Mouse (Mus musculus) lung, embryonic 14.5 days (tissue): ENCODE measurements at regions not wholly inside any gene's neighbourhood (a gene's known extent, or its start where the extent isn't known, plus 50 kb on each side); places are given as distances from the start of the nearest gene placed in this dataset.

ENCODE experiments used
- ATAC-seq: fragments of 200-750 bp; cut with Nextera tagmentation; 2 replicates; pipeline ENCODE4 v1.8.0; 2017; ENCODE audit warnings: mild to moderate bottlenecking, moderate TSS enrichment, moderate library complexity; ENCODE audit not compliant: insufficient read depth
- DNase-seq: peaks from one replicate; pipeline ENCODE4 v3.0.0-alpha.2; 2015
- H3K27ac ChIP-seq: fragments of 300-500 bp; sonication (generic); 2 replicates; pipeline ENCODE4 v1.5.1; 2014; ENCODE audit warnings: low read depth, mild to moderate bottlenecking, moderate library complexity
- H3K27me3 ChIP-seq: fragments of 300-500 bp; sonication (generic); 2 replicates; pipeline ENCODE4 v1.6.1; 2014; ENCODE audit warnings: low read length, control low read depth; ENCODE audit not compliant: insufficient read depth
- H3K36me3 ChIP-seq: fragments of 300-500 bp; sonication (generic); 2 replicates; pipeline ENCODE4 v1.6.1; 2014; ENCODE audit warnings: control low read depth; ENCODE audit not compliant: insufficient read depth
- H3K4me1 ChIP-seq: fragments of 300-500 bp; sonication (generic); 2 replicates; pipeline ENCODE4 v1.6.1; 2014; ENCODE audit warnings: antibody characterized with exemption, control low read depth; ENCODE audit not compliant: insufficient read depth
- H3K4me2 ChIP-seq: fragments of 300-500 bp; sonication (generic); 2 replicates; pipeline ENCODE4 v1.6.1; 2014; ENCODE audit warnings: mild to moderate bottlenecking
- H3K4me3 ChIP-seq: fragments of 300-500 bp; sonication (generic); 2 replicates; pipeline ENCODE4 v1.5.1; 2014; ENCODE audit warnings: low read depth, low read length
- H3K9ac ChIP-seq: fragments of 300-500 bp; sonication (generic); 2 replicates; pipeline ENCODE4 v1.6.1; 2014
- H3K9me3 ChIP-seq: fragments of 300-500 bp; sonication (generic); 2 replicates; pipeline ENCODE4 v1.6.1; 2016; ENCODE audit warnings: low read depth, low read length, control low read depth
- CTCF ChIP-seq: IDR thresholded peaks from 2 replicates; pipeline ENCODE4 v1.5.1; 2016; ENCODE audit warnings: antibody characterized with exemption, low read depth
- WGBS: fragments of 180-500 bp; shearing (Covaris S2); extraction: QIAGEN DNeasy Blood & Tissue Kit; methylation state at CpG from one replicate; pipeline ENCODE4 v1.1.7; 2014; 5-methylcytosine and 5-hydroxymethylcytosine counted together

DNA sequence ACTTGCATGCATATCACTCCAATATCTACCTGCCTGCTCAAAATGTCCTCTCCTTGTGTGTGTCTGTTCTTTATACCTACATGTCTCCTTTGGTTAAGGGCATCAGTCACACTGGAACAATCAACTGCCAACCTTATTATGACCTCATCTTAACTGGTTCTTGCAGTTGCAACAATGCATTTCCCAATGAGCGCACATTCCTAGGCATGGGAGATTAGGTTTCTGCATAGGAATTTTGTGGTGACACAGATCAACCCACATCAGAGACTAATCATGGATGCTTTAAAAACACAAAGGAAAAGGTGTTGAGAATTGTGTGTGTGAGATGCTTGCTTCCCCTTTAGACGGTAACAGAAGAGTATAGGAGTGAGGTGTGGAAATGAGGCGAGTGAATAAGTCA lies 171.3 kb upstream of the Nectin3 start:
- Histone ChIP-seq H3K4me1 (no peaks in the 10 kb centered on the region), H3K4me3 (no peak overlapping the region), H3K36me3 (no peaks in the 10 kb centered on the region), H3K27me3 (no peaks in the 10 kb centered on the region), H3K9ac (no peak overlapping the region), H3K4me2 (no peak overlapping the region), H3K27ac (no peak overlapping the region), H3K9me3 (no peaks in the 10 kb centered on the region)
- no peak for DNase-seq
- WGBS: 89% methylated on average over 3 of the region's 3 CpGs
- no peak for ATAC-seq
- no peak for TF ChIP-seq CTCF

DNA sequence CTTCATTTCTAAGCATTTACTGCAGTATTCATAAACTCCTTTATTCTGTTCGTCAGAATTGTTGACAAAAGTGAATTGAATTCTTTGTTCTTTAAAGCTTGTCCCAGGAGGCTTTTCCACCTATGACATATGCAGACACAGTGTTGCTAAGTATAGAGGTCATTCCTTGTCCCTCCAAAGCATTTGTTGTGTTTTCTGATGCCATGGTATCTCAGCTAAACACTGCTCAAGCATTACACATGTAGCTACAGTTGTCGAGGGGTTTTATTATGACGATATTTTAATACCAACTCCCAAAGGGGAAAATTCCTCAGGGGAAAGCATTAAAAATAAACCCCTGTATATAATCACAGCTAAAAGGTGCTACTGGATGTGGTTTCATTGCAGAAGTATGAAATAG lies 167.2 kb upstream of the Nectin3 start:
- Histone ChIP-seq H3K9me3 (no peaks in the 10 kb centered on the region), H3K36me3 (no peaks in the 10 kb centered on the region), H3K9ac (no peak overlapping the region), H3K27ac (no peak overlapping the region), H3K4me2 (no peak overlapping the region), H3K4me1 (no peaks in the 10 kb centered on the region), H3K4me3 (no peak overlapping the region), H3K27me3 (no peaks in the 10 kb centered on the region)
- 76% methylated on average over 3 of the region's 3 CpGs for WGBS
- DNase-seq (no peak), ATAC-seq (no peak)
- no peak for TF ChIP-seq CTCF

DNA sequence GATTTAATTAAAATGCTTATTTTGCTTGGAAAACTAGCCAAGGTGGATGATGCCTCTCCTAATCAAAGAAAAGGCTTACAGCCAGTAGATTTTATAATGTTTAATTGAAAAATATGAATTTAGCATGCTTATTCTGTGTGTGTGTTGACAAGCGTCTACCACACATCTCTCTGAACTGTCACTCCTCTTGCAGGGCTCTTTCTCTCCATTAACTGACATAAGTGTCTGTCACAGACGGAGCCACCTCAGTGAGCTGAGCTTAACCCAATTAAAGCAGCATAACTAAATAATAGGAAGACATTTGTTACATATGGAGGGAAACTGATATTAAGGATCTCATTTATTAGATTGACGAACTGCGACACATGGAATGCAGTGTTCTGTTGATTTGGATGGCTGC lies 164.7 kb upstream of the Nectin3 start:
- H3K36me3 ChIP-seq: no peaks in the 10 kb centered on the region
- WGBS: 82% methylated on average over 4 of the region's 4 CpGs
- no peak overlapping the region for H3K4me3 ChIP-seq
- no peaks in the 10 kb centered on the region for H3K27me3 ChIP-seq
- no peak for DNase-seq
- H3K4me1 ChIP-seq: no peaks in the 10 kb centered on the region
- no peak for TF ChIP-seq CTCF
- H3K9ac ChIP-seq: no peak overlapping the region
- H3K27ac ChIP-seq: no peak overlapping the region
- H3K9me3 ChIP-seq: no peaks in the 10 kb centered on the region
- no peak for ATAC-seq
- H3K4me2 ChIP-seq: no peak overlapping the region

DNA sequence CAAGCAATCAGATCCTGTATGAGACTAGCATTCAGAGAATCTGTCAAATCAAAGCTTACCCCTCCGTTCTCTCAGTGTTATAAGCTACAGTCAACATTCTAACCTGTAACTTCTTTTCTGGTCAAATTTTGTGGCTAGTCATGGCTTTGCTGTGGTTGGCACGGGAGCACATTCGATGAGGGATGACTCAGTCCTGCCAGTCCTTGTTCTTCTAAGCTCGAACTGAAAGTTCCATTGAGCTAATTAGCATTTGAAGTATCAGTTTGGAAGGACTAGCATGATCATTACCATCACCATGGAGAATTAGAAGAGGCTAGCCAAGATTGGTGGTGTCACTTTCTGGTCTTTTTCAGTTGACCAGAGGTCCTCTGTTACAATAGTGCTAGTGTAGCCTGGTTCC lies 156.7 kb upstream of the Nectin3 start:
- H3K4me1 ChIP-seq: no peaks in the 10 kb centered on the region
- H3K4me3 ChIP-seq: no peak overlapping the region
- ATAC-seq (no peak), DNase-seq (no peak)
- H3K9ac ChIP-seq: no peak overlapping the region
- no peak overlapping the region for H3K4me2 ChIP-seq
- 84% methylated on average over 4 of the region's 4 CpGs for WGBS
- no peaks in the 10 kb centered on the region for H3K36me3 ChIP-seq
- H3K9me3 ChIP-seq: no peaks in the 10 kb centered on the region
- H3K27ac ChIP-seq: no peak overlapping the region
- H3K27me3 ChIP-seq: no peaks in the 10 kb centered on the region
- TF ChIP-seq CTCF: no peak

DNA sequence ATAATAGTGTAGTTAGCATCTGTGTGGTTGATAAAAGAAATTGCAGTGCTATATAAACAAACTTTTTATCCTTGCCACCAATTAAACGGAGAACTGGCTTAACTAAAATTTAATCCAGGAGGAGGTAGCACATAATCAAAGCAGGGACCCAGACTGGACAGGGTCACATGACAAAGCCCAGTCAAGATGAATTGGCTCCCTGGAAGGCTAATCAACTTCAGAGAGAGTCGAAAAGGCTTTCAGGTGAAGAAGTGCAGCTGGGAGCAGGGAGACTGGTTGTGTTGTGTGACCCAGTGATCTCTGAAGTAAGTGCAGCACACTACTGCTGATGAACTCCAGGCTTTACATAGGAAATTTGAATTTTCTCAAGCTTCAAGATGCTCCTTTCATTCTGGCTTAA lies 127.5 kb upstream of the Nectin3 start:
- ATAC-seq: no peak
- H3K27ac ChIP-seq: no peak overlapping the region

DNA sequence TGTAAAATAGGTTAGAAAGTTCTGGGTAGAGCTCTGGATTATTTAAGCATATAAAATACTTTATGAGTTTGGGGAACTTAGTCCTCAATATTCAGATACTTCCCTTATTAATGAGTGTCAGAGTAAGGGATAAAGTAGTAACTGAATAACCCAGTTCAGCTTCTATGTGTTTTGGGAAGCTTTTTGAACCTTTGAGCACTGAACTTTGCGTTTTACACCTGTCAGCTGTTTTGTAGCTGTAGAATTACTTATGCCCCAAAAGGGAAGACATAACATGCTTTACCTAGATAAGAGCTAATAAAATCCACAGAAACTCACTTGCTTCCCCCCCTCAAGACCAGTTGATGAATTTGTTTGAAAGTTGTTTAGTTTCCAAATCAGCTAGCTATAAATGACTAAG lies 124.9 kb upstream of the Nectin3 start:
- Histone ChIP-seq H3K27ac (no peak overlapping the region), H3K4me3 (no peak overlapping the region), H3K4me1 (no peaks in the 10 kb centered on the region), H3K27me3 (no peaks in the 10 kb centered on the region), H3K4me2 (no peak overlapping the region), H3K36me3 (no peaks in the 10 kb centered on the region), H3K9ac (no peak overlapping the region), H3K9me3 (no peaks in the 10 kb centered on the region)
- DNase-seq (no peak), ATAC-seq (no peak)
- WGBS: 69% methylated on average over 1 of the region's 1 CpGs
- TF ChIP-seq CTCF: no peak

More for the DNA sequence above, 127.5 kb upstream of the Nectin3 start:
- H3K27me3 ChIP-seq: no peaks in the 10 kb centered on the region
- TF ChIP-seq CTCF: no peak
- no peak for DNase-seq
- H3K4me3 ChIP-seq: no peak overlapping the region
- H3K4me2 ChIP-seq: no peak overlapping the region
- 15% methylated on average over 2 of the region's 2 CpGs for WGBS
- no peaks in the 10 kb centered on the region for H3K4me1 ChIP-seq
- no peaks in the 10 kb centered on the region for H3K36me3 ChIP-seq
- H3K9me3 ChIP-seq: no peaks in the 10 kb centered on the region
- H3K9ac ChIP-seq: no peak overlapping the region

DNA sequence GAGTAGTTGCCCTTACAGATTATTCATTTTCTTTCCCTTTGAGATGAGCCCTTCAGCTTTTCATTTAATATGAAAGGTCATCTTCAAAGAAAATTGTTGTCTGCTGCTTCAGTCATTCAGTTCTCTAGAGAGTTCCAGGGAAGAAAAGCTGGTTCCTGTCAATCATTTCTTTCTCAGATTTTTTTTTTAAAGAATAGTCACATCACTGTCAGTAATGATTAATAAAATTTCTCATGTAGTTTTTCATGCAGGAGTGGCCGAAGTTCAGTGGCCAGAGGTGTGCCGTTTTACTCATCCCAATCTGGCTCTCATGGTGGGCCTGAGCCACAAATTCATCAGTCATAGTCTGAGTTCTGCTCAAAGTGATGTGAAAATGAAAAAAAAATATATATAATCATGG lies 121.5 kb upstream of the Nectin3 start:
- Histone ChIP-seq H3K4me3 (no peak overlapping the region), H3K27ac (no peak overlapping the region), H3K36me3 (no peaks in the 10 kb centered on the region), H3K9me3 (no peaks in the 10 kb centered on the region), H3K4me1 (no peaks in the 10 kb centered on the region), H3K9ac (no peak overlapping the region), H3K27me3 (no peaks in the 10 kb centered on the region), H3K4me2 (no peak overlapping the region)
- WGBS: 80% methylated on average over 2 of the region's 2 CpGs
- TF ChIP-seq CTCF: no peak
- ATAC-seq (no peak), DNase-seq (no peak)
